ENCODE assay signal across 25 mouse cellular contexts in genomic region chr1:132037746-132038145, GRCm38 (mm10).
"Had no signal": no experiment of that assay in that cellular context is flagged by ENCODE, and none has a peak within 500 bp of the region (broad histone marks: within the 10 kb centered on the region; RNA-seq: fewer than 3 reads in every experiment).

No protein-coding gene starts in this region.

- H3K27ac ChIP-seq: kidney, embryonic 15.5 days; limb, embryonic 15.5 days; liver, embryonic 14.5 days; macrophage; midbrain, embryonic 12.5 days; neural tube, embryonic 13.5 days; stomach, postnatal 0 days had no signal

- ATAC-seq: liver, postnatal 0 days; lung, postnatal 0 days; midbrain, embryonic 16.5 days had no signal

- H3K4me1 ChIP-seq: midbrain, embryonic 12.5 days had no signal

- H3K9me3 ChIP-seq: kidney, embryonic 15.5 days; limb, embryonic 12.5 days; limb, embryonic 15.5 days; midbrain, embryonic 12.5 days; neural tube, embryonic 13.5 days had no signal

- H3K4me2 ChIP-seq: kidney, embryonic 15.5 days; limb, embryonic 12.5 days; limb, embryonic 15.5 days; liver, embryonic 11.5 days; lung, embryonic 14.5 days; midbrain, embryonic 12.5 days; neural tube, embryonic 13.5 days had no signal

- H3K9ac ChIP-seq: kidney, embryonic 15.5 days; limb, embryonic 12.5 days; limb, embryonic 15.5 days; liver, embryonic 14.5 days; liver, postnatal 0 days; lung, embryonic 14.5 days; midbrain, embryonic 12.5 days; neural tube, embryonic 13.5 days had no signal

- DNase-seq: kidney, adult 2 months; kidney, postnatal 10 days; kidney, postnatal 36 days; layer of hippocampus, postnatal 36 days; left cerebral cortex, postnatal 4 days; liver, postnatal 0 days; lung, embryonic 14.5 days; right cerebral cortex, adult 18-20 months; right cerebral cortex, postnatal 14 days; right cerebral cortex, postnatal 4 days; thymus, adult 2 months; thymus, postnatal 14 days; thymus, postnatal 4 days had no signal

- H3K27me3 ChIP-seq: kidney, embryonic 15.5 days; limb, embryonic 12.5 days; limb, embryonic 15.5 days; midbrain, embryonic 12.5 days; neural tube, embryonic 13.5 days had no signal

- H3K4me3 ChIP-seq: kidney, embryonic 15.5 days; limb, embryonic 12.5 days; limb, embryonic 15.5 days; midbrain, embryonic 12.5 days; myocyte; neural tube, embryonic 13.5 days had no signal
